Mouse (Mus musculus) midbrain, embryonic 13.5 days (tissue): ENCODE data around the gene Gsta2. TPM values are rescaled to one million over a fixed set of nuclear protein-coding genes. Genes with fewer than 3 reads are reported as not detected.

Source experiments
- ATAC-seq: fragments of 200-750 bp; cut with Nextera tagmentation; 2 replicates; pipeline ENCODE4 v1.8.0; 2017; ENCODE audit warnings: mild to moderate bottlenecking, moderate TSS enrichment, moderate library complexity
- H3K27ac ChIP-seq: fragments of 300-500 bp; sonication (generic); 2 replicates; pipeline ENCODE4 v1.5.1; 2015; ENCODE audit warnings: inconsistent platforms, mild to moderate bottlenecking, moderate library complexity
- H3K27me3 ChIP-seq: fragments of 300-500 bp; sonication (generic); 2 replicates; pipeline ENCODE4 v1.6.1; 2015; ENCODE audit warnings: mild to moderate bottlenecking, inconsistent platforms
- H3K36me3 ChIP-seq: fragments of 300-500 bp; sonication (generic); 2 replicates; pipeline ENCODE4 v1.6.1; 2015; ENCODE audit warnings: mild to moderate bottlenecking, inconsistent platforms
- H3K4me1 ChIP-seq: fragments of 300-500 bp; sonication (generic); replicated peaks from 2 replicates; pipeline ENCODE4 v1.6.1; 2015; ENCODE audit warnings: inconsistent platforms
- H3K4me2 ChIP-seq: fragments of 300-500 bp; sonication (generic); replicated peaks from 2 replicates; pipeline ENCODE4 v1.6.1; 2015; ENCODE audit warnings: moderate library complexity, mild to moderate bottlenecking, inconsistent platforms
- H3K4me3 ChIP-seq: fragments of 300-500 bp; sonication (generic); replicated peaks from 2 replicates; pipeline ENCODE4 v1.5.1; 2015; ENCODE audit warnings: mild to moderate bottlenecking, inconsistent platforms
- H3K9ac ChIP-seq: fragments of 300-500 bp; sonication (generic); replicated peaks from 2 replicates; pipeline ENCODE4 v1.6.1; 2015; ENCODE audit warnings: mild to moderate bottlenecking, inconsistent platforms
- H3K9me3 ChIP-seq: fragments of 300-500 bp; sonication (generic); 2 replicates; pipeline ENCODE4 v1.6.1; 2016; ENCODE audit warnings: mild to moderate bottlenecking, inconsistent platforms
- WGBS: fragments of 180-500 bp; shearing (Covaris S2); methylation state at CpG from one replicate; pipeline ENCODE4 v1.1.7; 2015; 5-methylcytosine and 5-hydroxymethylcytosine counted together
- polyA plus RNA-seq: library from polyadenylated mRNA; unstranded; fragments of >200 nt; fragmentation: Nextera tagmentation; extraction: Ambion mirVana; gene quantifications from 2 replicates; pipeline ENCODE4 v1.2.1, GENCODE M21; 2015

Gene Gsta2
- polyA plus RNA-seq, result not detected in 2 replicates

- WGBS, result 91% methylated on average over 8 of the region's 8 CpGs
- no peak within 1 kb of the TSS for H3K27ac ChIP-seq
- H3K27me3 ChIP-seq, result no peaks in the 10 kb centered on the region
- H3K4me2 ChIP-seq, result no peak within 1 kb of the TSS
- no peak within 1 kb of the TSS for H3K9ac ChIP-seq
- no peaks in the 10 kb centered on the region for H3K9me3 ChIP-seq
- no peak within 1 kb of the TSS for H3K4me3 ChIP-seq
- no peaks in the 10 kb centered on the region for H3K4me1 ChIP-seq
- no peaks in the 10 kb centered on the region for H3K36me3 ChIP-seq
- ATAC-seq, result no peak
These were observed at the start of gene Gsta2 for GRCm38 (mm10) chr9:78355611-78356010. TSS of gene Gsta2 (minus strand) at chr9:78355788.

GRCm38 (mm10) chr9:78401596-78401995, 46.0 kb upstream of the Gsta2 start:
- 95% methylated on average over 7 of the region's 7 CpGs for WGBS
- no peak overlapping the region for H3K27ac ChIP-seq

DNA sequence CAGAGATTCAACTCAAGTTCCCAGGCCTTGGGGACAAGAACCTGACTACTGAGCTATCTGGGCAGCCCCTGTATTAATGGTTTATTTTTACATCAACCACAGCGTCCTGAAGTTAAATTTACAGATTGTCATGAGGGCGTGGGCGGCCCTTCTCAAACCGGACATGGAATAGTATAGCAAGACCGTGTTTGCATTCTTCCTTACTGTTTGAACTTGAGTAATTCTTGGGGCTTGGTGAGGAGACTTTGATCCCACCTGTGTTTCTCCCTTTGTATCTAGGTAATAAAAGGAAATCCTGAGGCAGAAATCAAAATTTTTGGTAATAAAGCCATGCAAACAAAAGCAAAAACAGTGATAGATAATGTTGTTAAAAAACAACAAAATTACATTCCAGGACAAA, 45.0 kb upstream of the Gsta2 start:
- WGBS, result 90% methylated on average over 5 of the region's 5 CpGs
- no peak for ATAC-seq

More at GRCm38 (mm10) chr9:78401596-78401995, 46.0 kb upstream of the Gsta2 start:
- Histone ChIP-seq H3K9me3 (no peaks in the 10 kb centered on the region), H3K4me3 (no peak overlapping the region), H3K4me1 (no peaks in the 10 kb centered on the region), H3K36me3 (no peaks in the 10 kb centered on the region), H3K27me3 (peaks cover 17% of the 10 kb centered on the region), H3K4me2 (no peak overlapping the region), H3K9ac (no peak overlapping the region)
- ATAC-seq, result no peak

GRCm38 (mm10) chr9:78396517-78396916, 40.9 kb upstream of the Gsta2 start:
- peaks cover 64% of the 10 kb centered on the region for H3K27me3 ChIP-seq

More for the DNA sequence above, 45.0 kb upstream of the Gsta2 start:
- Histone ChIP-seq H3K4me3 (no peak overlapping the region), H3K9ac (no peak overlapping the region), H3K36me3 (no peaks in the 10 kb centered on the region), H3K4me2 (no peak overlapping the region), H3K9me3 (no peaks in the 10 kb centered on the region), H3K4me1 (peaks cover 7% of the 10 kb centered on the region), H3K27ac (no peak overlapping the region), H3K27me3 (peaks cover 27% of the 10 kb centered on the region)

DNA sequence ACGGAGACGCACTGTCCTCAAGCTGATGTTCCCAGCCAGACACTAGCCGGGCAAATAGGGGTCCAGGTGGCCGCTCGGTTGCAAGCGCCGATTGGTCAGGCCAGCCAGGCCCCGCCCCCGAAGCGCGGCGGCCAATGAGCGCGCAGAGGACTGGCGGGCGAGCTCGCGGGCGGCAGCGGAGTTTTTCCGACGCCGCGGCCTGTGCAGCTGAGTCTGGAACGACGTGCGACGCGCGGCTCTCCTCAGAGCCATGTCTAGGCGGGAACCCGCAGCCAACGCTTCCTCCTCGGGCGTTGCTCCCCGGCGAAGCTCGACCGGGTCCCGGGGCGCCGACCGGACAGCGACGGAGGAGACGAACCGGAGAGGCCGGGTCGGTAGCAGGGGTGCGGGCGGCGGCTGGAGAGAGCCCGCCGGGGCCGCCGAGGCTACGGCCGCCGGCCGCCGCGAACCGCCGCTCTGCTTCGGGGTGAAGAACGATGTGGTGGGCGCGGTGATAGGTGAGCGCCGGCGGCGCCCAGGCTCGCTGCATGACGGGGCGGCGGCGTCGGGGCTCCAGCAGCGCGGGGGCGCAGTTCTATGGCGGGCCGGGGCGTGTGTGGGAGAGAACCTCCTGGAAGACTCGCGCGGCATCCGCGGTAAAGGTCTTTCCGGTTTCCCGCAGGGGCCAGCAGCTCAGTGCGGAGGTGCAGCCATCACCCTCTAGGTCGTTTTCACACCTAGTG, 40.2 kb upstream of the Gsta2 start, which contains the start of gene Ddx43:
Gene Ddx43 (plus strand): TSS at position 148 of the 722 bp plus-strand sequence.
- ATAC-seq, result peak; percentile 99
- Histone ChIP-seq H3K4me1 (peaks cover 11% of the 10 kb centered on the region), H3K27ac (no peak within 1 kb of the TSS), H3K4me2 (peak within 1 kb of the TSS; percentile 56), H3K9me3 (no peaks in the 10 kb centered on the region), H3K9ac (peak within 1 kb of the TSS; percentile 42; the same call in 1 of the 2 replicates), H3K36me3 (no peaks in the 10 kb centered on the region), H3K27me3 (peaks cover 69% of the 10 kb centered on the region), H3K4me3 (peak within 1 kb of the TSS; percentile 48)
- 7% methylated on average over 89 of the region's 93 CpGs for WGBS

More at GRCm38 (mm10) chr9:78396517-78396916, 40.9 kb upstream of the Gsta2 start:
- peak overlapping the region; percentile 56 for H3K4me2 ChIP-seq
- H3K36me3 ChIP-seq, result no peaks in the 10 kb centered on the region
- ATAC-seq, result no peak
- WGBS, result 60% methylated on average over 9 of the region's 9 CpGs
- no peak overlapping the region for H3K9ac ChIP-seq
- no peak overlapping the region; the same call in 1 of the 2 replicates for H3K4me3 ChIP-seq
- H3K4me1 ChIP-seq, result peaks cover 11% of the 10 kb centered on the region
- no peaks in the 10 kb centered on the region for H3K9me3 ChIP-seq
- H3K27ac ChIP-seq, result no peak overlapping the region

GRCm38 (mm10) chr9:78395244-78395629, 39.6 kb upstream of the Gsta2 start:
- Histone ChIP-seq H3K36me3 (no peaks in the 10 kb centered on the region), H3K27me3 (peaks cover 69% of the 10 kb centered on the region), H3K4me2 (peak overlapping the region; percentile 56), H3K4me3 (peak overlapping the region; percentile 48), H3K9me3 (no peaks in the 10 kb centered on the region), H3K27ac (no peak overlapping the region), H3K4me1 (peaks cover 11% of the 10 kb centered on the region), H3K9ac (no peak overlapping the region)
- ATAC-seq, result no peak
- 35% methylated on average over 11 of the region's 11 CpGs for WGBS

DNA sequence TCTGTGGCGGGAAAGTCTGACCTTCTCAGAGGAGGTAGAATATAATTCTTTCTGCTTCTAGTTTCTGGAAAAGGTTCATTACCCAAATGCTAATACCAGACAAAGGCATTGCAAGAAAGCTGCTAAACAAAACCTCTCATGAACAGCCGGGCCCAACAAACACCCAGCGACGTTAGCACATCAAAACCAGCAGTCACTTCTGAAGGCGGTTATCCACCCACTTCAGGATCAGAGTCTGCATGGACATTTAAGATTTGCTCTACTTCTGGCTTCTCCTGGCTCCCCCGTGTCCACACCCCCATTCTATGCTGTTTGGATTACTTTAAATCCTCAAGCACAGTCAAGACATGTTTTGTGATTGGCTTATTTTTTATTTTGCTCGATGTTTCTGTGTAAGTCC, 39.0 kb upstream of the Gsta2 start:
- Histone ChIP-seq H3K9ac (no peak overlapping the region), H3K36me3 (no peaks in the 10 kb centered on the region), H3K4me1 (peaks cover 11% of the 10 kb centered on the region), H3K27me3 (peaks cover 69% of the 10 kb centered on the region), H3K27ac (no peak overlapping the region), H3K9me3 (no peaks in the 10 kb centered on the region), H3K4me3 (no peak overlapping the region), H3K4me2 (no peak overlapping the region)
- no peak for ATAC-seq
- 63% methylated on average over 7 of the region's 7 CpGs for WGBS

DNA sequence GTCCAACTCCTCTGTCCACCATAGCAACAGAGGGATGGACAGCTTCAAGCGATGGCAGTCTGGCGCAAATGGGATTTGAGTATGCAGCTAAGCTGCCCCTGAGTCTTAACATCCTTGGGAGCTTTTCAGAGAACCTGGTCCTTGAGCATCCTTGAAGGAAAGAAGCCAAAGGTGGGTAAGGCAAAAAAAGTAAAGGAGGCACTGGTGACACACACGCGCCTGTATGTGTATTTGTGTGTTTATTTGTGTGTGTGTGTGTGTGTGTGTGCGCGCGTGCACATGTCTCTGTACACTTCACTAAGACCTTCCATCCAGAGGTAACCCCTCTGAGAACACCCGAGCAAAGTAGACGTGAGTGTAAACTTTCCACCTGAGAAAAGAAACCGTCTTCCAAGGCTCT, 38.2 kb upstream of the Gsta2 start:
- Histone ChIP-seq H3K4me2 (no peak overlapping the region), H3K27ac (no peak overlapping the region), H3K4me3 (no peak overlapping the region), H3K4me1 (peaks cover 11% of the 10 kb centered on the region), H3K9ac (no peak overlapping the region), H3K27me3 (peaks cover 69% of the 10 kb centered on the region), H3K9me3 (no peaks in the 10 kb centered on the region), H3K36me3 (no peaks in the 10 kb centered on the region)
- WGBS, result 87% methylated on average over 10 of the region's 10 CpGs
- ATAC-seq, result no peak

GRCm38 (mm10) chr9:78389981-78390380, 34.4 kb upstream of the Gsta2 start:
- Histone ChIP-seq H3K36me3 (no peaks in the 10 kb centered on the region), H3K4me3 (no peak overlapping the region), H3K9me3 (no peaks in the 10 kb centered on the region), H3K4me2 (no peak overlapping the region), H3K9ac (no peak overlapping the region), H3K27ac (no peak overlapping the region), H3K27me3 (peaks cover 35% of the 10 kb centered on the region), H3K4me1 (no peaks in the 10 kb centered on the region)
- whole genome bisulfite sequencing, result 67% methylated on average over 5 of the region's 5 CpGs
- ATAC-seq, result no peak

DNA sequence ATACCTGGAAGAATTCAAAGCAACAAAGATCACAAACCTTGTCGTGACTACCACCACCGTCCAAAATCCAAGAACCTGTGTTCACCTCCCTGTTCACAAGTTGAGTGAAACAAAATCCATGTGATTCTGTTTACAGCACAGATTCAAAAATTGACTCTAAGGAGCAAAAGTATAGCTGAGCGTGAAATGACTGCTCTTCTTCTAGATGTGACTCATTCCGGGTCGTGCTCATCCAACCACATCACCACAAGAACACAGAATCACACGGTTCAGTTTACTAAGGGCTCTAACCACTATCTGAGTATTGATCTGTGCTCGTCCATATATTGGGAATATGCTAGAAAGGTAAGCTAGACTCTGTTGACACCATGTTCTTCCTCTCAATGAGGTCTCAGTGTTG, 31.4 kb upstream of the Gsta2 start:
- peaks cover 6% of the 10 kb centered on the region for H3K27me3 ChIP-seq
- 90% methylated on average over 7 of the region's 7 CpGs for WGBS
- H3K4me1 ChIP-seq, result no peaks in the 10 kb centered on the region
- H3K4me3 ChIP-seq, result no peak overlapping the region
- no peak overlapping the region for H3K9ac ChIP-seq
- H3K4me2 ChIP-seq, result no peak overlapping the region
- H3K36me3 ChIP-seq, result no peaks in the 10 kb centered on the region
- H3K27ac ChIP-seq, result no peak overlapping the region
- ATAC-seq, result no peak
- no peaks in the 10 kb centered on the region for H3K9me3 ChIP-seq

- 49% methylated on average over 3 of the region's 3 CpGs for WGBS
- Histone ChIP-seq H3K4me1 (no peaks in the 10 kb centered on the region), H3K27me3 (no peaks in the 10 kb centered on the region), H3K27ac (no peak overlapping the region), H3K4me3 (no peak overlapping the region), H3K4me2 (no peak overlapping the region), H3K36me3 (no peaks in the 10 kb centered on the region), H3K9me3 (no peaks in the 10 kb centered on the region), H3K9ac (no peak overlapping the region)
- no peak for ATAC-seq
These were observed 30.3 kb upstream of the Gsta2 start for GRCm38 (mm10) chr9:78385893-78386292.

- peak; percentile 95 for ATAC-seq
- Histone ChIP-seq H3K4me3 (peak within 1 kb of the TSS; percentile 39), H3K4me2 (peak within 1 kb of the TSS; percentile 58), H3K9me3 (no peaks in the 10 kb centered on the region), H3K36me3 (no peaks in the 10 kb centered on the region), H3K27me3 (0 out of 2 replicates have a peak, but pooled peaks cover 7% of the 10 kb centered on the region), H3K27ac (0 out of 2 replicates have a peak within 1 kb of the TSS, but pooled peaks have one; percentile 2), H3K4me1 (peaks cover 10% of the 10 kb centered on the region), H3K9ac (peak within 1 kb of the TSS; percentile 53)
- 3% methylated on average over 22 of the region's 23 CpGs for WGBS
These were observed 22.7 kb upstream of the Gsta2 start, which contains the start of gene Ooep for GRCm38 (mm10) chr9:78378113-78378785. TSS of gene Ooep (minus strand) at chr9:78378725.
